Mouse (Mus musculus) megakaryocyte progenitor cell, adult 5-6 weeks (primary cell): ENCODE data around the gene Mcm5. TPM values are rescaled to one million over a fixed set of nuclear protein-coding genes. Genes with fewer than 3 reads are reported as not detected.
A peak's percentile ranks its signal among the peaks of the same experiment; 100 is the strongest.

Experiments used
- ATAC-seq: replicated peaks from 2 replicates; pipeline ENCODE4 v1.8.0; 2016; ENCODE audit warnings: mild to moderate bottlenecking, moderate TSS enrichment, inconsistent platforms; ENCODE audit not compliant: poor library complexity
- total RNA-seq, 2 experiments: library from RNA; stranded (forward) in 1 of 2; stranded (reverse) in 1 of 2; fragments of 157-497, 149-512 nt in 1 of 2; fragments of 200-1000 nt in 1 of 2; gene quantifications; 2 replicates each; pipeline versions ENCODE4 v1.2.3 to v1.2.4; 2015 to 2017

Gene Mcm5
- total RNA-seq, 2 experiments from 2014 or later: 66.1 to 346 TPM

DNA sequence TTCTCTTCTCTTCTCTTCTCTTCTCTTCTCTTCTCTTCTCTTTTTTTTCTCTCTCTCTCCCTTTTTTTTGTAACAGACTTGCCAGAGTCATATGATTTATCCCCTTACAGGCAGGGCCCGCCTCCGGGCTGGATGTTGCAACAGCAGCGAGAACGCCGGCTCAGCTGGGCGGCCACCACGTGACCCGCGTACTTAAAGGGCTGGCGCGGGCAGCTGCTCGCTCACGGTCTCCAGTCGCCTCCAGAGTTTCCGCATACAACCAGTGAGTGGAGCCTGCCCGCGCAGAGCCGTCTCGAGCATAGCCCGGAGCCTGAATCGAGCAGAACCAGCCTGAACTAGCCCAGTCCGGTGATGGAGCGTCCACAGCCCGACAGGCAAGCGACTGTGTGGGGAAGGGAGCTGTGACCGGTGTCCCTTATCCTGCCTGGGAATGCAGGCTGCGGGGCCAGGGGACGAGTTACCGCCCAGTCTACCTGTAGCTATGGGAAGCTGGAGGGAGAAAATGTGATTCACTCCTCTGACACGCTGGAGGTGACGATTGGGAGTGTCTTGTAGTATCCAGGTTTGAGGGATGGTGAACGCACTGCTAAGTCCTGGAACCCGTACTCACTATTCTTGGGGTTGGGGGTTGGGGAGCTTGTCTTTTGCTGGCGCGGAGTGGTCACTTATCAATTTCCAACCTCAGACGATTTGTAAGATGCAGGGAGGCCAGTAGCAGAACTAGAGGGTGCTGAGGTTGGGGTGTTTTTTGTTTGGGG, 15.8 kb upstream of the Mcm5 start, which contains the start of gene Hmox1:
Gene Hmox1 (plus strand): TSS at position 223 of the 758 bp plus-strand sequence.
- ATAC-seq: peak; percentile 85

DNA sequence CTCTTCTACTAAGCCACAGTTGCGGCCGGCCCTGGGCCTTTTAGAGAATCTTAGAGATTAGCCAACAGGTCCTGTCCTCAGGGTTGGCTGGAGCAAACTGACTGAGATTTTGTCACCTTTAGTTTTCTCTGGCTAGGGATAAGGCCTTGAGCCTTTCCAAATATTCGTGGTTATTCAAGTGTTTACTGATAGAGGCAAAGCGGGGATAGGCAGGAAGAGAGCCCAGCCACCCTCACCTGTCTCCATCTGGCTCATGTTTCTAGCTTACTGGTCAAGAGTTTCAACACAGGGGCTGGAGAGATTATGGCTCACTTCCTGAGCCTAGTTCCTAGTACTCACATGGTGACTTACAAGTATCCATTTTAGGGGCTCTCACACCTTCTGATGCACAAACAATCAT, 6.4 kb upstream of the Mcm5 start:
- ATAC-seq: no peak

DNA sequence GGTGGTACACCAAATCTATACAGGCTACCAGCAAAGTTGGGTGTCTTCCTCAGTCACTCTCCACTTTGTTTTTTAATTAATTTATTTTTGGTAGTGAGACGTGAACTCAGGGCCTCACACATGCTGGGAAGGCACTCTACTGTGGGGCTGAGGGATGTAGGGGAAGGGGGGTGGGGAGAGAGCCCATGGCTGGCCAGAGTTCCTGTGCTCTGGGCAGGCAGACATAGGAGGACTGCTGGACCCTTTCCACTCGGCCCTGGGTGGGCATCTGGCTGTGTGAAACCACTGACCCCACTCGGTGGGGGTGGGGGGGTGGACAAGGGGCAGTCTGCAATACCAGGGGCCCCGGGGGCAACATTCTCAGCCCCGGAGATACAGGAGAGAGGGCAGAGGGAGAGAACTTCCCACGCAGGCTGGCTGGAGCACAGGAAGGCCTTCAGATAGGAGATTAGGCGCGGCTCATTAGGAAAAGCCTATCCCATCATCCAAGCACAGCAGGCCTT, 5.9 kb upstream of the Mcm5 start:
- no peak for ATAC-seq

DNA sequence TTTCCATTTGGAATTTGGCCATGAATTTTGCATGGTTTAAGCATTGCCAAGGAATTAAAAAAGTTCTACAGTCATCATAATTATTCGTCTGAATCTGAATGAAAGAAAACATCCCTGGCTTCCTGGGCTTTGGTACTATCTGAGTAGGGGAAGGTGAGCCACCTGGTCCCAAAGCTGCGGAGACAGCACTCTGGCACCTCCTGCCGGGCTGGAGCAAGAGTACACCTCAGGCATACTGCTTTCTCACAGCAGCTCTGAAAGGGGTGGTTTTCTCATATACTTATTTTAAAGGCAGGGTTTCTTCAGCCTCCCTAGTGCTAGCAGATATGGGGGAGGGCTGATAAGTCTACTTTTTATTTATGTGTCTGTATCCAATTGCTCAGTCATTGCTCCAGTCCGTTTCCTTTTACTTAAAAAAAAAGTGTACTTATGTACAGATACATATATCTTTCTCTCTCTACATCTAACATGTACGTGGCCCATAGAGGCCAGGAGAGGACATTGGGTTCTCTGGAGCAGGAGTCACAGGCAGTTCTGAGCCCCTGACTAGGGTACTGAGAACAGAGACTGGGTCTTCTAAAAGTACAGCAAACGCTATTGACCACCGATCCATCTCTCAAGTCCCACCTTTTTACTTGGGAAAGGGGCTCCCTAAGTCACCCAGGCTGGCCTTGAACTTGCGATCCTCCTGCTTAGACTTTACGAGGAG, 688 bp upstream of the Mcm5 start:
- ATAC-seq: peak; percentile 80

DNA sequence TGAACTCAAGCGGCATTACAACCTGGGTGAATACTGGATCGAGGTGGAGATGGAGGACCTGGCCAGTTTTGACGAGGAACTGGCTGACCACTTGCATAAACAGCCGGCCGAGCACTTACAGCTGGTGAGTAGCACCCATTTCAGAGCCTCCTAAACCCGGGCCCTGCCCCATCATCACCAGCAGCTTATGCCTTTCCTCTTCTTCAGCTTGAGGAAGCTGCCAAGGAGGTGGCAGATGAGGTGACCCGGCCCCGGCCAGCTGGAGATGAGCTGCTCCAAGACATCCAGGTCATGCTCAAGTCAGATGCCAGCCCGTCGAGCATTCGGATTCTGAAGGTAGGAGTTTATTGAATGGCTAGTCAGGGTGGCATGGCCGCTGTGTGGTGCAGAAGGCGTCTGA, 724 bp downstream of the Mcm5 start:
- no peak for ATAC-seq

DNA sequence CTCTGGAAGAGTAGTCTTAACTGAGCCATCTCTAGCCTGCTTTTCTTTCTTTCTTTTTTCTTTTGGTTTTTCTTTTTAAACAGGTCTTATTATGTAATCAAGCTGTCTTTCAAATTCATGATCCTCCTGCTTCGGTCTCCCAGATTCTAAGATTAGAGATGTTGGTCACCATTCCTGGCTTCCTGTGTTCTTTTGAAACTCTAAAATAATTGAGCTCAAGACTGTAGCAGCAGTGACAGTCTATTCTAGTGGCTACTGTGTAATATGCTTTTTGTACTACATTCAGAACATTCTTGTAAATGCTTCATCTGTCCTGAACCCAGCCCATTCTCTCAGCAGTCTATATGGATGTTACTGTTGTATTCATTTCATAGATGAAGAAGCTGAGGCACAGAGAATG, 9.1 kb downstream of the Mcm5 start:
- ATAC-seq: no peak

DNA sequence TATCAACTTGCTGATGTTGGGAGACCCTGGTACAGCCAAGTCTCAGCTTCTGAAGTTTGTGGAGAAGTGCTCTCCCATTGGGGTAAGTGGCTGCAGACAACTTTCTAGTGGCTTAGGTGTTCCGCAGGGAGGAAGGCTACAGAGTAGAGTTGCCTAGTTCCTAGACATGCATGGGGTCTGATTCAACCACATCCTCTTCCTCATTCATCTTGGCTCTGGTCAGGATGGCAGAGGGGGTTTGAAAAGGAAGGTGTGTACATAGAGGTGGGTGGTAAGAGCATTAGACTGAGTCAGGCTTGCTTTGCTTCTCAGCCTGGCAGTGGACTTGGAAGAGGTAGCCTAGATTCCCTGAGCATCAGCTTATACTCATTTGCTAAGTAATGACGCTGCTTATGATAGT, 9.9 kb downstream of the Mcm5 start:
- ATAC-seq: peak; percentile 70

DNA sequence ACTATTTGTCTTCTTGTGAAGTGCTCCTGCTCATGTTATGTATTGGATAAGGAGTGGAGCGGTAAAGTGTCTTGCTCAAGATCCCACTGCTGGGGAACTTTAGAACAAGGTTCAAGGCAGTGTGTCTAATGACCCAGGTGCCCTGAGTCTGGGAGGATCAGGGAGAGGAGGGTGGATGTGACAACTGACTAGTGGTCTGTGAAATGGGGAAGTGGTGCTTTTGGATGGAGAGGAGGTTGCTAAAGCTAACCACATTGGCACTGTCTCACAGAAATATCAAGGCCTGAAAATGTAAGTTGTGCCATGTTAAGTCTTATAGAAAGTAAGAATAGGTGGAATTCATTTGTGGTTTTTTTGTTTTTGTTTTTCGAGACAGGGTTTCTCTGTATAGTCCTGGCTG, 10.4 kb downstream of the Mcm5 start:
- ATAC-seq: peak; percentile 95

DNA sequence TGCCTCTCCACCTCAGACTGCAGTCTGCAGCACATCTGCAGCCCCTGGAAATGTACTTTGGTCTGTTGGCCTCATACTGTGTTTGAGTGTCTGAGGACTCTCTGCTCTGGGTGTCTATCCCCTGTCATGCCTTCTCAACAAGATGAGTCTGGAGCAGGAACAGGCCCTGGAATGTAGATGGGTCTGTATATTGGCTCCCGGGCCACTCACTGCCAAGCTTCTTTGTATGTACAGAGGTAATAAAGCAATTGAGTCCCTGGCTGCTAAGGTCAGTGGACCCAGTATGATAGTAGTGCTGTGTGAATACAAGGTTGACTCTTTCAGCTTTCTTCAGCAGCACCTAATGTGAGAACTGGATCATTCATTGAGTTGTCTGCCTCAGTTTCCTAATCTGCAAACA, 18.0 kb downstream of the Mcm5 start:
- ATAC-seq: no peak

DNA sequence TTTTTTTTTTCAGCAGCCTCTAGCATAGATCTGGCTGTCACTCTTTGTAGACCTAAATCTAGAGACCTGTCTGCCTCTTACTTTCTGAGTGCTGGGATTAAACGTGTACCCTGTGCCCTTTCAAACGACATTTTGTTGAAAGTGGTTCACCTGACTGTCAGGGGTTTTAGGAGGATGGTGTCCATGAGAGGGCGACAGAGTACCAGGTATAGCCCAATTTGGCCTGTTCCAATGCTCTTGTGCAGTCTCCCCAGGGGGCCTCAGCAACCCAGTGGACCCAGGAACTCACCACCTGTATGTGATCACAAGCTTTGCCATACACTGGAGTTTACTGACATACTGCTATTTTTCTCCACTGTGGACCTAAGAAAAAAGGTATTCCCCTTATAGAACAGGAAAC, 23.1 kb downstream of the Mcm5 start:
- ATAC-seq: peak; percentile 66

DNA sequence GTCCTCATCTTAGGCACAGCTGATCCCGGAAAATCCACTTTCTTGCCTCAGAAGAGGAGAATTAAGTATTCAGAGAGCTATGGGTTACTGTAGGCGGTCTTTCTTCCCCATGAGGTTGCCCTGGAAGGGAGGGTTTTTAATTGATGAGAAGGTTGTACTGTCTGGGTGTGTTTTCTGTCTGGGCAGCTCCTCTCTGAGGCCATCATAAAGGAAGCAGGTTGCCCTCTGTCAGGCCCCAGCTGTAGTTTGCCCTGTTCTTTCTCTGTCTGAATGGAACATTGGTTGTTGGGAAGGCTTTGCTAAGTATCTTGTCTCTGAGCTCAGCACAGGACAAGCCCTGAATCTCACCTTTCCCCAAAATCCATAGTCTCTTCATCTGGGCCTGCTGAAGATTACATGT, 24.0 kb downstream of the Mcm5 start:
- no peak for ATAC-seq

DNA sequence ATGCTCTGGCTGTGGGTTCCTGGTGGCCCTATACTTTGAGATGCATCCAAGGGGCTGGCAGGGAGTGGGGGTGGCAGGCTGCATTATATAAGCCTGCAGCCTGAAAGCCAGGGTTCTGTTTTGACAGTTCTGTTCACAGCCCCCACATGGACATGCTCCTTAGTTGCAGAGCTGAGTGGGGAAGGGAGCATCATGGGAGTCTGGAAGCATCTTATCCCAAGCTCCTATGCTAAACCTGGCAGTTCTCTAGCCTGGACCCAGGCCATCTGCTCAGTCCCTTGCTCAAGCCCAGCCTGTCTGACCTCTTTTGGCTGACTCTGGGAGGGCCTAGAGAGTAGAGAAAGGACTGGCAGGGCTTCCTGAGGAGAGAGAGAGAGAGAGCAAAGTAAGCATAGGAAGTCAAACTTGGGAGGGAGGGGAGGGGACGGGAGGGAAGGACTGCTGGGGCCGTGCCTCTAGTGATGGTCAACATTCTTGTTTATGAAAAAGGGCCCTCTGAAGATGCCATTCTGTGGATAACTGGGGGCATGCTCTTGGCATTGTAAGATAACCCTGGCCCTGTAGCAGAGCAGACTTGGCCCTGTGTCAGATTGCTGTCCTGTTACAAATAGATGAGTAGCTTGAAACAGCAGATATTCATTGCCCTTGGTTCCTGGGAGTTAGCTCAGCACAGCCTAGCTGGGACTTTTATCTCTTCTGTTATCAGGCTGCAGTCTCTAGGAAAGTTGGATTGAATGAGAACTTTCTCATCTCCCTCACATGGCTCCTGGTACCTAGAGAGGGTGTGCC, 25.4 kb downstream of the Mcm5 start:
- peak; percentile 67 for ATAC-seq

DNA sequence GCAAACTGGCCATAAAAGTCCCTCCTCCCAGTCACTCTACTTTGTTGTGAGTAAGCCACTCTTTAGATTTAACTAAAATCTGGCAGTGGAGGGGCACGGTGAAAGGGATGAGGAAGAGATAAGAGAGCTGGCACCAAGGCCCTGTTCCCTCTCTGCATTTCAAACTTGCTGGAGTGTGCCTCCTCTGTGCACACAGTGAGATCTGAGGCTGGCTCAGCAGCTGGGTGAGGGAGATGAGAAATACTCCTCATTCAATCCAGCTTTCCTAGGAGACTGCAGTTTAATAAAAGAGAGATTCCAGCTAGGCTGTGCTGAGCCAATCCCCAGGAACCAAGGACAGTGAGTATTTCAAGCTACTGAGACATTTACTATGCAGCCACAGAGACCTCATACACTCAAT, 26.4 kb downstream of the Mcm5 start:
- no peak for ATAC-seq

DNA sequence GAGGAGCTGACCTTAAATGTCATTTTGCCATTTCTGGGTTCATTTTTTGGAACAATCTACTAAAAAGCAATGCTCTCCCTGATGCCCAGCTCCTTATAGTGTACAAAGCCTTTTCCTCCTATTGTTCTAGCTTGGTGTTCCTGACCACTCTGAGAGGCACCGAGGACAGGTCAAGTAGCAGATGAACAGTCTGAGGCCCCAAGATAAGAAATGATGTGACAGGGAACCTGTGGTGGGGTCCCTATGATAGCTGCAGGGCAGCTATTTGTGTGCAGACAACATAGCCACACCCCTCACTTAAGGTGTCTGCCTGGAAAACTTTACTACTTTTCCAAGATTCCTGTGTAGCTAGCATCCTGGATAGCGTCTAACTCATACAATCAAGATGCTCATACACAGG, 26.9 kb downstream of the Mcm5 start:
- no peak for ATAC-seq

DNA sequence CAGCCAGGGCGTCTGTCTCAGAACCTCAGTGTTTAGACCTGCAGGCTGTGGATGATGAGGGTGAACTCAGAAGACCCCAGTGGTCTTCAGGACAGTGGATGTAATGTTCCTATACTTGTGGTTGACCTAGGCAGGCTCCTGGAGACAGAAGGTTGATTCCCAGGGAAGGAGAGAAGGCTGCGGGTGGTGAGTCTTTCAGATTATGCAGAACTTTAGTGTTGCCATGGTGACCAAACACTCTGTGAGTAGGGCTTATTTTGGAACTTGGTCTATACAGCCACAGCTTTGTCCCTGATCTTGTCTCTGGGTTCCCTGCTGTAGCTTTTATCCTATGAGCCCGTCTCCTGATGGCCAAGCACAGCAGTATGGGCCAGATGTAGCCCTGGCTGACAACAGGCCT, 28.2 kb downstream of the Mcm5 start:
- no peak for ATAC-seq

DNA sequence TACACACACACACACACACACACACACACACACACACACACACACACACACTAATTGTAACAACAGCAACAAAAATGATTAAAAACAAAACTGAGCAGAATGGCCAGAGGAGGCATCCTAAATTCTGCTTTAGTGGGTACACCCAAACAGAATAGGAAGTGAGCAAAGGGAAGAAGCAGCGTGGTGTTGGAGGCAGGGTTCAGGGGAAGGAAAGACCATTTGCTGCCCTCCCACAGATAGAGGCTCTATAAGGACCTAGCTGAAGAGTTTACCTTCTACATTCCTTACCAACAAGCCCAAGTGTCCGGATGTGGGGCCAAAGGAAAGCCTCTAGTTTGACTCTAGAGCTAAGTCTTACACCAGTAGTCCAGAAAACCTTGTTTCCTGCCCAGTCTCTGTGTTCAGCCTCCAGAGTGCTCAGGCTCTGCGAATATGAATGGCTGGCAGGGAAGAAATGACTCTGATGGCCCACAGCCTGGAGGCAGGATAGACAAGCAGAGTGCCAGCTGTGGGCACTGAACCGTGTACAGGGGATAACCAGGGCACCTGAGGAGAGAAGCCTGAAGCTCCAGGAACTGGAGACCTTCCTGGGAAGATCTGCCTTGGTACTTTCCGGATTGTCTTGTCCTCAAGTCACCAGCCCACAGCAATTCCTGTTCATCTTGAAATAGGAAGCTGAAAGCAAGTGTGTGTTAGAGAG, 41.7 kb downstream of the Mcm5 start:
- ATAC-seq: peak; percentile 44

DNA sequence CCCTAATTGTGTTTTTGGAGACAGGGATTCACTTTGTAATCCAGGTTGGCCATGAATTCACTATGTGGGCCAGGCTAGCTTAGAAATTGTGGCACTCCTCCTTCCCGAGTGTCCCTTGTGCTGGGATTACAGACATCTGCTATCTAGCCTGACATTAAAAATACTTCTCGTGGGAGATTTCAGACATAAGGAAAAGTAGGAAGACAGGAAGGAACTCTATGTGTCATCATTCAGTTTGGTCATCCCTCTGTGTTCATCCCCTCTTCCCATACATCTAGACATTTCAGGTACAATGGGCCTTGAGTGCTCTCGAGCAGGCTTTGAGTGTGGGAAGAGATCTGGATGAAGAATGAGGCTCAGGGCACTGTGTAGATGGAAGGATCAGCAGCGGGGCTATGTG, 42.4 kb downstream of the Mcm5 start:
- no peak for ATAC-seq

DNA sequence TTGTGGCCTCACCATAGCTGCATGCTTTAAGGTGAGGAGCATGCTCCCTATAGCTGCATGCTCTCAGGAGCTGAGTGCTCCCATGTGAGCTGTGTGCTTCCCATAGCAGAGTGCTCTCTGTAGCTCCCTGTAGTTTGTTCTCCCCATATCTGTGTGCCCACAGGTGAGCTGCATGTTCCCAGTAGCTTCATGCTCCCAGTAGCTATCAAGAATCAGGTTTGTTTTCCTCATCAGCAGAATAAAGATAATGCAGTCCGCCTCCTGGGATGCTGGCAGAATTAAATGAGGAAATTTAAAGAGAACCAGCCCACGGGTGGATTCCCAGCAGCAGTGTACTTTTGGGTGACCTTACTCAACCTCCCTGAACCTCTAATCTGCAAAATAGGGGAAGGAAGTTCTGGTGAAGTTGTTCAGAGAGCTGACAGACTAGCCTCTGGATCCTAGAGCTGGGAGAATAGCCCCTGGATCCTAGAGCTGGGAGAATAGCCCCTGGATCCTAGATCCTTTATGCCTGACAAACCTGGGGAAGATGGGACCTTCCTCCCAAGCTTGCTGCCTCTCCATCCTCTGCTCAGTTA, 43.2 kb downstream of the Mcm5 start:
- ATAC-seq: peak; percentile 54

DNA sequence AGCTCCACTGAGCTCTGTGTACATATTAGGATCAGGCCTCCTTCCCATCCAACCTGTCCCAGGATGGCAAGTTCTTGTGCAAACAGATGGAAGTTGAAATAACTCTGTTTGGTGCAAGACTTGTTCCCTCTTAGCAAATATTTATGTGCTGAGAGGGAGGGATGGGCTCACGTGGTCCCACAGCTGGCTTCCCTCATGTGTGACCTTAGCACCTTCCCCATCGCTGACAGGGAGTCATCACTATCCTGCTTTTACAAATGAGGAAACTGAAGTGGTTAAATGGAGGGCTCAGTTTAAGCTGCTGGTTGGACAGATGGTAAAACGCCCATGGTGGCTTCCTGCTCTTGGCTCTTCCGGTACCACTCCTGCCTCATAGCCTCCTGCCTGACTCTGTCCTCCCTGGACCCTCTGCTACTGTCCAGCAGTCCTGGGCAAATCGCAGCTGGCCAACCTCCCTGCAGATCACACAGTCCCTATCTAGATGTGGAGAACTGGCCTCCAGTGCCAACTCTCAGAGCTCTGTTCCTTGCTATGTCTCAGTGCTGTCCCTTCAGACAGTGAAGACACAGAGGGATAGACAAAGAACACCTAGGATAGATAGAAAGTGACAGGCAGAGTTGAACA, 45.6 kb downstream of the Mcm5 start:
- ATAC-seq: peak; percentile 63

DNA sequence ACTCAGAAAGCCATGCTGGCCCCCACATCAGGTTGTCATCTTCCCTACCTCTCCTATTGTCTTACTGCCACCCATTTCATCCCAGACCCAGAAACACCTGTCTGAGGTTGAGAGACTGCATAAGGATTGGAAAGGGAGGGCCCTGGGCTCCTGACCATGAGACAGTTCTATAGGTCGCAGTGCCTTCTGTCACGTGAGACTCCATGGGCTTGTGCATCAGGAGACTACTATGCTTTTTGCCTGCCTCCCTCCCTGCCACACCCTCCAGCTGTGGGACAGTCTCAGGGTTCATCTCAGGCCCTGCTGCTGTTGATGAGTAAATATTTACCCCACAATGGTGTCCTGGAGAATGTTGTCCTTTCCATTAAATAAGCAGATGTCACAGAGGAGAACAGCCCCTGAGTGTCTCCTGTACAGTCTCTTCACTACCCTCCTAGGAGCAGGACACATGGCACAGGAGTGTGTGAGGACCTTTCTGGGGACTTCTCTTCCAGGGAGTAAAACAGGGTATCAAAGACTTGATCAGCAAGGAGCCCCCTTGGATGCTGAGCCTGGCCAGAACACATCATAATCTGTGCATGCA, 46.5 kb downstream of the Mcm5 start:
- ATAC-seq: no peak
